Mouse (Mus musculus): Measurements from ENCODE around the gene Lman1l. TPM values are rescaled to one million over a fixed set of nuclear protein-coding genes. Genes with fewer than 3 reads are reported as not detected.

The Lman1l gene
- total RNA-seq, 2 experiments from 2014 or later, result not detected

DNA sequence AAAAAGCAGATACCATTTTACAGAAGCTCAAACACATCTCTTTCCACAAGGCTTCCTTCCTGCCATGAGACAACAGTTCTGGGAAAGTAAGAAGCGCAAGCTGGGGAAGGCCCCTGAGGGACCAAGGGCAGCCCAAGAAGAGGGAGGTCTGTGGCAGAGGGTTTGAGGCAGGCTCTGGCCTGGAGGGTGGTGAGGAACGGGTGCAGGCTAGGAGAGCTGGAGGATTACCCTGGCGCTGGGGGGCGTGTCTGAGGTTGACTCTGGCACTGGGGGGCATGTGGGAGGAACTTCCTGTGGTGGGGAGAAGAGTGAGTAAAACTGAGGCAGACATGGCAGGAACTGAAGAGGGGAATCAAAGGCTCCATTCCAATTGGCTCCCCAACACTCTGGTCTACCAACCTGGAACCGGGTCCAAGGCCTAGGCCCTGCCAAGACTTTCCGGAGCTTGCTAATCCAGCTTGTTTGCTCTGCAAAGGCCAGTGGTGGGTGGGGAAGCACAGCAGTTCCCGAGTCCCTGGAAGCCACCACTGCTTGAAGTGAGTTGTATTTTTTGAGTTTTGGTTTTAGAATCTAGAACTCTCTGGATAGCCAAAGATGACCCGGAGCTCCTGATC lies 2.9 kb downstream of the Lman1l start:
- DNase-seq, result no peak

DNA sequence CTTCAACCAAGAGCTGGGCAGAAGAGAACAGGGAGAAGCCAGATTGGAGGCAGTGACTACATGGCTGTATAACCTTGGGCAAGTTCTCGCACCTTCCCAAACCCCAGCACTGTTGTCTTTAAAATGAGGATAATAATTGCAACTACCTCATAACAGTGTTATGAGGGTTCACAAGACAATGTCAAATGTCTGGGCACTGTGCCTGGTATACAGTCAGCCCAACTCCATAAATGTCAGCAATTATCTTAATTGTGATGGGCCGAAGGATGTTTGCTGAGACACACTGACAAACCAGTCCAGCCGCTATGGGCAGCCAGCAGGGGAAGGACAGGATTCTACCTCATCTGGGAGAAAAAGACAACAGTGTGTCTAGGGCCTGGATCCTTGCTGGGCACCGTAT lies 5.8 kb downstream of the Lman1l start:
- DNase-seq, result no peak

DNA sequence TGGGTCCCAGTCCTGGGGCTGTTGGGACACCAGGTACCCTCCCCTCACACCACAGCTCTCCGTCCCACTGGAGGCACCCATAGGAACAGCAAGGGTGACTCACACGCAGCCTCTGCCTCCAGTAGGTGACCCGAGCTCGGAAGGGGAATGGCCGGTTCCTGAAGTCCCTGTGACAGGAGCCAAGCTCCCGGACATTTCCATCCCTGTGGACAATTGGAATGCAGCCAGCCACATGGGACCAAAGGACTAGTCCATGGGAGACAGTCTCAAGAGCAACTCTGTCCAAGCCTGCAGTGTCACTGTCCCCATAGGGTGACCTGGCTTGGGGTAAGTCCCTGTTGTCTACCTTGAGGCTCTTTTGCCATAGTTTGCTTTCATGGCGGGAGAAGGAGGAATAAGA lies 6.6 kb downstream of the Lman1l start:
- DNase-seq, result no peak

DNA sequence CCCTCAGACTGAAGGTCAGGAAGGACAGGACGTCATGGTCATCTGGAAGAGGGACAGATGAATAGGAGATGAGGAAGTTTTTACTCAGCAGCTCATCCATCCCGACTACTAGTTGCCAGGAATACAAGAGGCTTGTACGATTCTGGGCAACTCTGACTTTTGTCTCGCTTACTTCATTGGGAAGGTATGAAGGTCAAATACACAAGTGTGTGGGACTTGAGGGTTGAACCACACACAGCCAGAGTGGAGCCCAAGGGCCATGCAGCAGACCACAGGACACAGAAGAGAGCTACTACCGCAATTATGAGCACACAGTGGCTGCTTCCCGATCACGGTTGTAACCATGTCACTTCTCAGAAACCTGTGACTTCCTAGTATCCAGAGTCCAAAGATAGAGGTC lies 8.0 kb downstream of the Lman1l start:
- DNase-seq, result no peak

DNA sequence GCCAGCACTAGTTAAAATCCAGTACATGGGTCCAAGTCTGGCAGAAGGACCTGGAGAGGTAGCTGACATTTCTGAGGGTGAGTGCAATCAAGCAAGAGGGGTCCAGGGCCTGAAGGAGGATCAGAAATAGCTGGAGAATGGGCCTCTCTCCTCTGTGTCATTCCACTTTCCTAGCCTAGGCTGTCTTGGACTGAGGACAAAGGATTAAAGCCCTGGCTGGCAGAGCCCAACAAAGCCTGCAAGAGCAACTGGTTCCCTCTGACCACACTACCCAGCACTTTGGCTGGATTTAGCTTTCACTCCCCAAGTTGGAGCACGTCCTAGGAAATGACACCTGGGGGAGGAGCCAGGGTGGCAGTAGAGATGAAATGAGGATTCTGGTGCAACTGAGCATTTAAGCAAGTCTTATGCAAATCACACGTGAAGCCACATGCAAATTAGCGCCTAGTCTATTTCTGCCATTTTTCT lies 10.2 kb downstream of the Lman1l start:
- no peak for DNase-seq

DNA sequence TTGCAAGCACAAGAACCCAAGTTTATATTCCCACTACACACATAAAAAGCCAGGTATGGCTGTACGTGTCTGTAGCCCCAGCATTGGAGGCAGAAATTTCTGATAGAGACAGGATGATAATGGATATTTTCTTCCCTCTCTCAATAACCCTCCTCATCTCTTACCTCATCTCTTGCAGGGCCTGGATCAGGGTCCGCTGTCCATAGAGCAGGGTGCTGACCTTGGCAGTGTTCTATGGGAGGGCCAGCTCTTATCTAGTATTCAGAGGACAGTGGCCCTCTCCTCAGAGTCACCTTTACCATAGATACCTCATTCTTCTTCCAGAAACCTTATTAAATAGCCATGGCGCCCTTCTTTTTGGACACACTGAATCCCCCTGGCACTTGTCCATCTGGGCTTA lies 10.8 kb downstream of the Lman1l start:
- no peak for DNase-seq

DNA sequence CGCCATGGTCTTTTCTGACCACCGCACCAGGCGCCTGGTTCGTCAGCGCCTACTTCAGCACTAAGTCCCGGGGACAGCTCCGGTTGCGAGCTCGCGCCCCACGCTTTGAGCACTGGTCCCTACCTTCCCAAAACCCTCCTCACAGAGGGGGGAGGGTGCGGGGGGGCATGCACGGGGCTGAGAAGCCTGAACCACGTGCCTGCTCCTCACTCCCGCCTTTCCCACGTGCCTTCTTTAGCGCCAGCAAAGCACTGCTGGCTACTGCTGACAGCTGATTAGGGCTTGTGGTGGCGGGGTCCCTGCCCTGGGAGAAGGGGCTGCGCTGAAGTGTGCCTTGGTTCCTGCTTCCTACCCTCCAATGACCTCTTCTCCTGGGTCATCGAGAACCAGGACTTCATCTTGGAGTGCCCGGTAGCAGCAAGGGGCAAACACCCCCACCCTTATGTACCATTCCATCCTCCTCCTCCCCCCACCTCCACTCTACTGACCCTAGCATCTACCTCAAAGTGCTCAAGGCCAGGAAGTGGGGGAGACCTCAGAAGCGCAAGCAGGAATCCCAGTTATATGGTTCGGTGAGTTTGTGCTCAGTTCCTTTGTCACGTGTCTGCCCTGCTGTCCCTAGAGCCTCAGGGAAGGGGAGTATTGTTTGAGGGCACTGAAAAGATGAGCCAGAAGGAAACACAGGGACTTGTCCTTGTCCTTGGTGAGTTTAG lies 14.3 kb downstream of the Lman1l start, which contains the start of gene Cplx3:
Gene Cplx3, minus strand, starts transcription at position 143 of the 713 bp plus-strand sequence.
- DNase-seq, result peak; percentile 73

DNA sequence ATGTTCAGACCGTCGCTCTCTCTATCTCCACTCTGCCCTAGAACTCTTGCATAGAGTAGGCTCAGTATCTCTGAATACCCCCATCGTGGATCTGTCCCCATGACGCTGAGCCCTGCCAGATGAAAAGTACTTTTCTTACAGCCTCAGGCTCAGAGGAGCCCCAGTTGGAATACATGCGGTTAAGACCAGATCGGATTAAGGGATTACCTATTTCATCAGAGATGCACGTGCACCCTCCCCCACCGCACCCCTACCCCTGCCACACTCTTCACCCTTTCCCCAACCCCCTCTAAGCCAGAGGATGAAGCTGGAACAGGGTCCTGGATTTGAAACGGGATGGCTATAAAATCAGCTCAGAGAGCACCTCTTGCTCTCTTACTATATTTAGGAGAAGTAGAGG lies 15.1 kb downstream of the Lman1l start:
- DNase-seq, result no peak

DNA sequence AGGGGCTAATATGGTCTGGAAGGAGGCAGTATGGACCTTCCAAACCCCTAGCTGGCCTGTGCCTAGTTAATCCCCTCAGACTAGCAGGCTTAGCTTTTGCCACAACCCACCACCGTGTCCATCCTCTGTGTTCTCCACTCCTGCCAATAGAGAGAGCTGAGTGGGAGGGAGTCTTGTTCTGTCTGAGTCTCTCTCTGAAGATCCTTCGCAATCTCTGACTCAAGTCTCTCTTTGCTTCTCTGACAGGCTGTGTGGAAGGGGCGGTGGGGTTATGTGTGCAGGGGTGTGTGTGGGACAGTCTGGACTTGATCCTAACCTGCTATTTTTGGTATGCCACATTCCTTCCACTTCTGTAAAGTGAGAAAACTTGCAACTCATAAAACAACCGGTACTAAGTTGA lies 15.7 kb downstream of the Lman1l start:
- no peak for DNase-seq

DNA sequence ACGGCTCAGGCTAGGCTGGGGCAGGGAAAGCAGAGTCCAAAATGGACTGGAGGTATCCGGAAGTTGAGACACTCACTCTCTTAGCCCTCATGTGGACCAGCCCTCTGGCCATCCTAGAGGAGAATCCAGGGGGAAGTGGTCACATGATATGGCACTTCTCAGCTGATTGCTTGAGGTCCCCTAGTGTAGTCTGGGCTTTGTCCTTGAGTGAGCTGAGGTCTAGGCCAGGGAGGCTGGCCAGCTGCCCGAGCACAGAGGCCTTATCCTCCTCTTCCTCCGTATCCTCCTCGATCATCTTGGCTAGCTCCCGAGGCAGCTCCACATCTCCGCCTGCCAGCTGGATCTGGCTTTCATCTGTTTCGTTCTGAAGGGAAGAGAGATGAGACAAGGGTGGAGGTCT lies 18.5 kb downstream of the Lman1l start:
- no peak for DNase-seq

DNA sequence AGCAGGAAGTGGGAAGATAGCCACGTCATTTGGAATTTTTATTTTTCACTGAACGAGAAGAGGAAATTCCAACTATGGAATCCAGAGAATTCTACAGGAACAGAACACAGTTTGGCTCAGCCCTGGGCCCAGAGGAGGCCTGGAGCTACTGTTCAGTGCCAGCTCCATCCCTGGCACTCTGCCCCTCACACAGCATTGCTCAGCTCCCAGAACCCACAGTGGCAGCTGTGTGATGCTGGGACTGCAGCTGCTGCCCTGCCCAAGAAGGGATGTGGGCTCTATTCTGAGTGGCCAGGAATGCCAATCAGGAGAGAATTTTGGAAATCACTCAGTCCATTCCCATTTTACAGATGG lies 19.2 kb downstream of the Lman1l start:
- DNase-seq, result peak; percentile 64

DNA sequence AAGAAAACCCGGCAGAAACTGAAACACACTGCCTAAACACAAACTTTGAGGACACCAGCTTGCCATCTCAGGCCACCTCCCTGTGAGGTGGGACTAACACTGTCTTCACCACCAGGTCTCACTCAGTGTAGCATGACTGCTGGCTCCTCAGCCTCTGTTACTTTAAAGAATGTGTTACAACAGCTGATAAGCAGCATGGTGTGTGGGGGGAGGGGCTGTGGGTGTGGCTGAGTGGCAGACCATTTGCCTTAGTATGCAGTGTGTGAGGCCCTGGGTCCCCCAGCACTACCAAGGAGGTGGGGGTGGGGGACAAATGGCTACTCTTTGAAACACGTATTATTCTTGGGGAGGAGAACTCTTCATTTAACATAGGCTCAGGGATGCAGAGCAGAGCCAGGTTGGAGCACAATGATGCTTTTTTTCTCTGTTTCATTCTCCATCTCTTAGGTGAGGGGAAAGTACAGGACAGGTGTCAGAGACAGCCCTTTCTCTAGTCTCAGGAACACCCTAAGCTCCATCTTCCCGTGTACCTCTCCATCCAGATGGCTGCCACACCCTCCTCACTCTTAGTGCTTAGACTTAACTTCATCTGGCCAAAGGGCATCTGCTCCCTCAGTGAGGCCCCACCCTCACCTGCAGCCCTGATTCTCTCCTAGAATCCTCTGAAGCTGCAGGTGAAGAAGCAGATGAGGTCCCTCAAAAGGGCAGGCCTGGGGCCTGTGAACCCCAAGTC lies 19.8 kb downstream of the Lman1l start:
- no peak for DNase-seq

DNA sequence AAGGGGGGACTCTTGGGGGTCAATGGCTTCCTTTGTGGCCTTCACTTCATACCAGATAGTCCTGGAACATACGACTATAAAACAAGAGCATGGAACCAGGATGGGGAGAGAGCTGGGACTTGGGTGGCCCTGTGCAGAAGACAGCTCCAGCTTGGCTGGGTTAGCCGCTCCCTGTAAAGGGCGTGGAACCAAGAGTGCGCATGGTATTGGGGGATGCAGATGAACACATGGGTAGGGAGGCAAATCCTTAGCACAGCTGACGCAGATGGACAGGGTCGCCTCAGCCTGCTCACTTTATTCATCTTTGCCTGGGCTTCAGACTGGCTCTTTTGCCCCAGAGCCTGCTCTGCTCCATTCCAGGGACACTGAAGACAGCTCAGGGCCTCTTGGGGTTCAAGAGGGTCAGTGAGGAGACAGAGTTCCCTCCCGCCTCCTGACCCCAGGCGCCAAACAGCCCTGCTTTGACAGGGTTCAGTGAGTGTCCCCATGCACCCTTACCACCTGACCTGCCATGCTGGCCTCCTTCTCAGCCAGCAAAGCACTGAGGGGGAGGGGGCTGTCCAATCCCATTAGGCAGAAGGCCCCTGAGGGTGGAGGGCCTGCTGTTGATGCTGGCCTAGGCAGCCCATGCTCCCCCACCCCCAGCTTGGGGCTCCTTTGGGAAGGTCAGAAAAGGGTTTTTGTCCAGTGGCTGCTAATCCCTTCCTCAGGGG lies 21.6 kb downstream of the Lman1l start:
- DNase-seq, result no peak

DNA sequence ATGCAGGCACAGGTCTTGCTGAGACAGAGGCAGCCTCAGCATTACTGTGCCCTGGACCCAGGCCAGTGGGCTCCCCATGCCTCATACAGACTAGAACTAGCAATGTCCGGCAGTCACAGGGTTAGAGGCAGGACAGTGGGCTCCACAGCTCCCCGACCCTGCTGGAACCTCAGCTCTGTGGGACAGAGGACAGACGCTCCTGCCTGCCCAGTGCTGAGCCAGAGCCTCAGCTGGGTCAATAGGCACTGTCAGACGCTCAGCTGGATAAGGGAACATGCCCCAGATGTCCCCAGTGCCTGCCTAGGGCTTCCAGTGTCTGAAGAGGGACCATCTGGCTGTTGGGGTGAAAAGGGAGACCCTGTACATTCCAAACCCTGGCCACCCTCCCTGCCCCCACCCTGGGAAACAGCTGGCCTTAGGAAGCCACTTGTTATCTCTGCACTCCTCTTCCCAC lies 22.6 kb downstream of the Lman1l start:
- DNase-seq, result peak; percentile 39

DNA sequence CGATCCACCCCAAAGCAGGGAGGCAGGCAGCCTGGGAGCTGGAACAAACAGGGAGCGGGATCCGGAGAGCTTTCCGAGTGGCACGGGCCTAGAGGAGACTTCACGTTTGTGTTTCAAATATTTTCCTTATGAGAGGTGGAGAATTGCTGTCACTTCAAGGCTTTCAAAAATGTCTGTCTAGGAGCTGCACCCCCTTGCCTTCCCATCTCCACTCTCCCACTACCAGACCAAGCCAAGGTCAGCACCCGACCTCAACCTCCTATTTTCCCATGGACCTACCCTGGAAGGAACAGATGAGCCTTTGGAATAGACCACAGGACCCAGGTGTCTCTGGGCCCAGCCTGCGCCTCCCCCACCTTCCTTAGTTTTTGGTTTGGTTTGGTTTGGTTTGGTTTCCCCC lies 23.3 kb downstream of the Lman1l start:
- DNase-seq, result no peak

DNA sequence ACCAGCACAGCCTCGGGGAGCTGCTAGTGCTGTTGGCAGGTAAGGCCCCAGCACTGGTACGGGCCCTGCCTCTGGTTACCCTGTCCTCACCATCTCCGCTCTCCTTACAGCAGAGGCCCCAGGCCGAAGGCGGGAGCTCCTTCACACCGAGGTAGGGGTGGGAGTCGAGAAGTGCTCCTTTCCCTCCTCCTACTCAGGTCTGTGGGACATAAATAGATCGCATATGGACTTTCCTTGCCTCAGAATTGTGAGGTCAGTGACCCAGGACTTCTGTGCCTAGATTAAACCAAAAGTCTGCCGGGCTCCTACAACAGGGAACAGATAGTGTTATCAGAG lies 26.4 kb downstream of the Lman1l start:
- no peak for DNase-seq

DNA sequence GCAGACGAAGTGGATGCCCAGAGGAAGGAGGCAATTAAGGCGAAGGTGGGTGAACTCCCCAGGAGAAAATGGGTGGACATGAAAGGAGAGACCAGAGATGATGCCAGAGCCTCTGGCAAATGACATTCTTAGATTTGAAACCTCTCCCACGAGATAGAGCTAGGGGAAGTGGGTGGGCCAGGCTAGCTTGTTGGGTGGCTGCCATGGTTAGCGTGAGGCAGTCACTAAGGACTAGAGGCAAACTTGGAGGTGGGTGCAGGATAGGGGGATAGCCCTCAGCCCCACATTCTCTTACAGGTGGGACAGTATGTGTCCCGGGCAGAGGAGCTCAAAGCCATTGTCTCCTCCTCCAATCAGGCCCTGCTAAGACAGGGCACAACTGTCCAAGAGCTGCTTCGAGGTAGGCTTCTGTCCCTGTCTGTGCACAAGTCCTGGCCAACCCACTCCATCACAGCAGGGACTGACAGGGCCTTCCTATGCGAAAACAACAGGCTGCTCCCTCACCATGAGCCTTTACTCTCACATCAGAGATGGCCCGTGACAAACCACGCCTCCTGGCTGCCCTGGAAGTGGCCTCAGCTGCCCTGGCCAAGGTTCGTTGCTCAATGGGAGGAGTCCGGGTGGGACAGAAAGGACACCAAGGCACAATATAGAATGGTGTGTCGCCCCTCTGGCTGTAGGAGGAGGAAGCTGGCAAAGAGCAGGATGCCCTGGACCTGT lies 27.0 kb downstream of the Lman1l start:
- DNase-seq, result no peak

DNA sequence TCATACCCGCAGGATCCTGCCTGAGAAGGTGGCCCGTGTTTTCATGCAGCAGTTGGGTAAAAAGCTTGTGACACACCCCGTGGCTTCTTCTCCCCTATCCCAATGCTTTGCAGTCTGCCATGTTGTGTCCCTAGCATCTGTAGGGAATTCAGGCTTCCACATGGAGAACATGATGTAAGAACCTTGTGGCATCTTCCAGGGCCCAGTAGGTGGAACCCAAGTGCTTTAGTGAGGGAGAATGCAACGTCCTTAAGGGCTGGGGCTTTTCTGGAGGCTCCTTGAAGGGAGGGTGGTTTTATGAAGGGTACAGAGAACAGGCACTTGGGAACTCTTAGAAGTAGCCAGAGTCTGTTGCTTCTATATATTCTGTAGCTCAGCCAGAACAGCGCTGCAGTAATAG lies 29.8 kb downstream of the Lman1l start:
- no peak for DNase-seq

DNA sequence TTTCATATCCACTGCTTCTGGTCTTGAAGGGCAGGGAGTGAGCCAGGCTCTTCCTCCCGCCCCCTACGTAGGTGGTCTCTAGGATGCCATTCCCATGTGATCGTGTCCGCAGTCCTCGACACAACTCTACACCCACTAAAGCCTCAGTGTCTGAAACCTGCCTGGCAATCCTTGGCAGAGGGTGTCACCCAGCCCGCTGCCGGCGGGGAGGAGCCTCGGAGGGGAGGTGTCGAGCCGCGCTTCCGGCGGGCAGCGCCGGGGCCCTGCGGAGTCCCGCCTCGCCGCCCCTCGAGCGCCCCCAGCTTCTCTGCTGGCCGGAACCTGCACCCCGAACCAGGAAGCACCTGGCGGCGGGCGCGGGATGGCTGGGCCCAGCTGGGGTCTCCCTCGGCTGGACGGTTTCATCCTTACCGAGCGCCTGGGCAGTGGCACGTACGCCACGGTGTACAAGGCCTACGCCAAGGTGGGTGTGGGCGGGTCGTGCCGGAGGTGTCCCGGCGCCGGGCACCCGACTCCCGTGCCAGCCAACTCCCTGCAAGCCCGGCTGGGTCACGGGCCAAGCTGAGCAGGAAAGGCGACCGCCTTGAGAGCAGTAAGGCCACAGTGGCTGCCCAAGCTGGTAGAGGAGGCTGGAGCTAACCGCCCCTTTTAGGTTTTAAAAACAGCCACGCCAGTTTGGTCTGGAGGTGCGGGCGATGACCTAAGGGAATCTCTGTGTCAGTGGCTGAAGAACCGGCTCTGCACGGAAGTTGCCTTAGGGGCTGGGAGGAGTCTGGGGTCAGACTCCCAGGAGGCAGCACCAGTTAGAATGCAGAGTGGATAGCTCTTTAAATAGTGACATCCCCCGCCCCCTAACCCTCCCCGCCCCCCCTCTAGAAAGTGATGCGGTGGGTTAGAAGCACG lies 31.1 kb downstream of the Lman1l start, which contains the start of gene Ulk3:
Gene Ulk3, plus strand, starts transcription at position 229 of the 903 bp plus-strand sequence.
- DNase-seq, result peak; percentile 70

DNA sequence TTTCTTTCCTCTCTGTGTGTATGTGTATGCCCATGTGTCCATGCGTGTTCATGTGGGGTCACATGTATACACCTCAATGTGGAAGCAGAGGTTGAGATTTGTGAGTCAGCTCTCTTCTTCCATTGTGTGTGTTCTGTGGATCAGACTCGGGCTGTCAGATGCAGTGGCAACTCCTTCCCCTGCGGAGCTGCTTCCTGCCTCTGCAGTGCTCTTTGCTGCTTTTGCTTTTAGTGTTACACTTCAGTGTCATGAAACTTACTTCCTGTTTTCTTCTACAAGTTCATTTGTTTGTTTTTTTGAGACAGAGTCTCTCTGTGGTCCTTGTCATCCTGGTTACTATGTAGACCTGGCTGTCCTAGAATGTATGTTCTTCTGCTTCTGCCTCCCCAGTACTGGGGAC lies 35.6 kb downstream of the Lman1l start:
- no peak for DNase-seq
